Mouse (Mus musculus) fibroblast of lung, adult 2 months (primary cell): ENCODE measurements around the gene Gm28041.
"Not testable (repeated sequence)": the region's sequence is repeated elsewhere in the genome, so short reads cannot be mapped to it uniquely, and the experiment has no call there.

Source experiments
- DNase-seq: peaks from one replicate; pipeline ENCODE4 v3.0.0-alpha.2; 2011; ENCODE audit warnings: low read depth

Gm28041 gene

GRCm38 (mm10) chr13:67375050-67375911 lies at the start of gene Gm28041, which contains the start of gene Zfp456:
TSS of gene Gm28041 (minus strand) at chr13:67375733.
TSS of gene Zfp456 (minus strand) at chr13:67375810.
- DNase-seq = peak; percentile 46

- DNase-seq = not testable (repeated sequence)
These were observed 47.0 kb upstream of the Gm28041 start for GRCm38 (mm10) chr13:67422532-67422931.

DNA sequence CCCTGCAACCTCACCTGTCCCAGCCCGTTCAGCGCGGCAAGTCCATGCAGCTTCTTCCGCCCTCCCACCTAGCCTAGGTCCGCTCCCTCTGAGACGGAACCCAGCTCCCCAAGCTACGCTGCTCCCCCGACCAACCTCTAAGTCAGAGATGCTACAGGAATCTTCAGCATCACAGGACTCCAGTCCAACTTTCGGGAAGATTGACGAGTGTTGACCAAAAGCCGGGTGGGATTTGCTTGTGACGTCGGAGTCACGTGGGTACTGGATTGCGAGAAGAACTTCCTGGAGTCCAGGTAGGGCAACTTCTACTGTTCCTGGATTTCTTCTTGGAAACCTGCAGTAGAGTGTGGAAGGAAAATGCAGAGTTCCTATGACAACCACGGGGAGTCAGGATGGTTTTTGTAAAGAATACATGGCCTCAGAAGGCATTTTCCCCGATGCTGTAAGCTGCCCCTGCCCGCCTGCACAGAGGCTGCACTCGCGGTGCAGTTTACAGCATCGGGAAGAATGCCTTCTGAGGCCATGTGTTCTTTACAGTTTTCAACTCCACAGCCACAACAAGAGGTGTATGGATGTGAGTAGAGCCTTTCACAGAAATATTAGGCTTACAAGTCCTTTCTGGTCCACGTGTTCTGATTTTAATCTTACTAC lies 45.8 kb upstream of the Gm28041 start, which contains the start of gene Zfp459:
Zfp459 (minus strand) TSS at position 212 of the 651 bp plus-strand sequence.
- DNase-seq = no peak

- DNase-seq = no peak
These were observed 45.1 kb upstream of the Gm28041 start for GRCm38 (mm10) chr13:67420558-67421206.

- no peak for DNase-seq
These were observed 41.3 kb upstream of the Gm28041 start for GRCm38 (mm10) chr13:67416811-67417210.

- no peak for DNase-seq
These were observed 40.2 kb upstream of the Gm28041 start for GRCm38 (mm10) chr13:67415759-67416158.

DNA sequence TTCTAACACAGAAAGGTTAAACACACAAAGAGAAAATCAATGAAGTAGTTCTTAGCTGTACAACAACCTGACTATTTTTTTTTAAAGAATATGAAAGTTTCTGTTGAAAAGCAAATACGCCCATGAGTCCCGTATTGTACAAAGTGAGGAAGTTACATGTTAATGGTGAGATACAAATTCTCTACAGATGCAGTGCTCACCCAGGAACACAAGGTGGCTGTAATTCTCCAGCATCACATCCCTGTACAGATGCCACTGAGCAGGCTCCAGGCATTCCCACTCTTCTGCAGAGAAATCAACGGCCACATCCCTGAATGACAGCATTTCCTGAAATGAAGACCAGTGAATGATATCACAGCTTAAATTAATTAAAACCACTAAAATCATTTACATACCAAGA lies 38.1 kb upstream of the Gm28041 start:
- DNase-seq = not testable (repeated sequence)

DNA sequence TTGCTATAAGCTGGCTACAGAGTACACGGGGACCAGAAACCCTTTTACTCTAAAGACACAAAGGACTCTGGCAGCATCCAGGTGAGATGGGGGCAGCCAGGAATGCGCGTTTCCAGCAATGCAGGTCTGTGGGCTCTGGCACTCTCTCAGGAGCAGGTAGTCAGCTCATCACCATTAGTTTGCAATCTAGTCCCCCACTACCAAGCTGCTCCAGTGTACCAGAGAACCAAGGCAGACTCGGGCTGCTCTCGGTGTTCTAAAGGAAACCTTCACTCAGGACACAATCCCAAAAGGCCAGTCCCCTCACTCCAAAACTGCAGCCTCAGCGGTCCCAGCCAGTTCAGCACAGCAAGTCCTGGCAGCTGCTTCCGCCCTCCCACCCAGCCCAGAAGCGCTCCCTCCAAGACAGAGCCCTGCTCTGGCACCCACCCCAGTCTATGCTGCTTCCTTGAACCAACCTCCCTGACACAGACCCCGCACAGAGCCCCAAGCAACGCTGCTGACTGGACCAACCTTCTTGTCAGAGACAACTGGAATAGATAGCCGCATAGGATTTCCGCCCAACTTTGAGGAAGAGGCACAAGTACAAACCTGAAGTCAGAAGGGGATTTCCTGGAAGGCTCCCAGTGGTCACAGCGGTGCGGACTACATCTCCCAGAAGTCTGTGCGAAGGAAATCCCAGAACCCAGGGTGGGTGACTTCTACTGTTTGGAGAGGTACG lies 23.8 kb upstream of the Gm28041 start, which contains the start of gene Zfp429:
Zfp429 (minus strand) TSS at position 637 of the 721 bp plus-strand sequence.
- peak; percentile 34 for DNase-seq

GRCm38 (mm10) chr13:67376255-67376654 lies 722 bp upstream of the Gm28041 start:
- not testable (repeated sequence) for DNase-seq

DNA sequence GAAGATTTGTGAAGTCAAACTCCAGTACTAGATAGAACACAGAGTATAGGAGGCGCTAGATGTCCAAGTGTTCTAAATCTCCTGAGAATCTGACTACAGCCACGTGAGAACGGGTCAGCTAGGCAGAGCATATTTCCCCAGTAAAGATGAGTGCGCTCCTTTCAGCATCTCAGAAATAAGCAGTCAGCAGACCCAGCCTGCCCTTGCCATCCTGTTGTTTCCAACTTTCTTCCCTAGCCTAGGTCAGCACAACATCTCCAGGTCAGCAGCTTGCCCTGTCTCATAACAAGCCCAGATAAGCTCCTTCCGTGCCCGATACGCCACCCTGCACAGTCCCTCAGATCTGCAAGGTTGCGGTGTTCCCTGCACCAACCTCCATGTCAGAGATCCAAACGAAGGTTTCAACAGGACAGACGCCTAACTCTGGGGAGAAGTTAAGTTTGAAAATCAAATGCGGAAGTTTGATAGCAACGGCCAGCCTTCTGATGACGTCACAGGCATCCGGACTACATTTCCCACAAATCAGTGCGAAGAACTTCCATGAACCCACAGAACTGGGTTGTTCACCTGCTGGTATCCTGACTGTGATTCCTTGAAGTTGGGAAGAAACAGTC lies 15.3 kb downstream of the Gm28041 start, which contains the start of the genes Gm28044 and Zfp953:
Gm28044 (minus strand) TSS at position 406 of the 614 bp plus-strand sequence.
Zfp953 (minus strand) TSS at position 475 of the 614 bp plus-strand sequence.
- peak; percentile 79 for DNase-seq

- DNase-seq = no peak
These were observed 23.7 kb downstream of the Gm28041 start for GRCm38 (mm10) chr13:67351854-67352253.

GRCm38 (mm10) chr13:67343422-67343821 lies 32.1 kb downstream of the Gm28041 start:
- DNase-seq = no peak

DNA sequence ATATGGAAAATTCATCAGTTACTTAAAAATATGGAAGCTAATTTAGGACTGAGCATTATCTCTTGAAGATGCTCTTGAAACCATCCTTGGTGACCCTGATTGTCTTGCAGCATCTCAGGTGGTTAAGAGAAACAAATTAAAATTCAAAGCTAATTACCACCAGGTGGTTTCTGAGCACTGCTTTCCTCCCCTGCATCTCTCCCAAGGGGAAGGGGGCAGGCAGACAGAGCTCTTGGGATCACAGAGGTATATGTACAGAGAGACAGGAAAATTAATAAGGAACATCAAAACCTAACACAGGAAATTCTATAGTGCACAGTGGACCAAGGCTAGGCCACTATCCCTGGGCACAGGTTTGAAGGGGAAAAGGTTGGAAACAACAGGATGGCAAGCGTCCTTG lies 42.7 kb downstream of the Gm28041 start:
- DNase-seq = no peak

DNA sequence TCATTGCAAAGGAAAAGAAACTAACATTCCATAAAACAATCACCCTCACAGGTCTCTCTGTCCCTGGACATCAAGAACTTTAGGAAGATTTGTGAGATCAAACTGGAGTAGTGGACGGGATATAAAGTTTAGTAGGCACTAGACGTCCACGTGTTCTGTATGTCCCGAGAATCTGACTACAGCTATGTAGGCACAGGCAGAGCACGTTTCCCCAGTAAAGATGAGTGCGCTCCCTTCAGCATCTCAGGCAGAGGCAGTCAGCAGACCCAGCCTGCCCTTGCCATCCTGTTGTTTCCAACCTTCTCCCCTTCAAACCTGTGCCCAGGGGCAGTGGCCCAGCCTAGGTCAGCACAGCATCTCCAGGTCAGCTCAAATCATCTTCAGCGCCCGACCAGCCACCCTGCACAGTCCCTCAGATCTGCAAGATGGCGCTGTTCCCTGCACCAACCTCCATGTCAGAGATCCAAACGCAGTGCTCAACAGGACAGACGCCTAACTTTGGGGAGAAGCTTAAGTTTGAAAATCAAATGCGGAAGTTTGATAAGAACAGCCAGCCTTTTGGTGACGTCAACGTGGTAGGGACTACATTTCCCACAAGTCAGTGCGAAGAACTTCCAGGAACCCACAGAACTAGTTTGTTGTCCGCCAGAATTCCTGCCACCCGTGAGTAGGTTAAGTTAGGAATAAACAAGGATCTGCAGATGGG lies 43.4 kb downstream of the Gm28041 start, which contains the start of gene Zfp595:
Zfp595 (minus strand) TSS at position 552 of the 706 bp plus-strand sequence.
- peak; percentile 91 for DNase-seq

GRCm38 (mm10) chr13:67306718-67307117 lies 68.8 kb downstream of the Gm28041 start:
- DNase-seq = no peak

DNA sequence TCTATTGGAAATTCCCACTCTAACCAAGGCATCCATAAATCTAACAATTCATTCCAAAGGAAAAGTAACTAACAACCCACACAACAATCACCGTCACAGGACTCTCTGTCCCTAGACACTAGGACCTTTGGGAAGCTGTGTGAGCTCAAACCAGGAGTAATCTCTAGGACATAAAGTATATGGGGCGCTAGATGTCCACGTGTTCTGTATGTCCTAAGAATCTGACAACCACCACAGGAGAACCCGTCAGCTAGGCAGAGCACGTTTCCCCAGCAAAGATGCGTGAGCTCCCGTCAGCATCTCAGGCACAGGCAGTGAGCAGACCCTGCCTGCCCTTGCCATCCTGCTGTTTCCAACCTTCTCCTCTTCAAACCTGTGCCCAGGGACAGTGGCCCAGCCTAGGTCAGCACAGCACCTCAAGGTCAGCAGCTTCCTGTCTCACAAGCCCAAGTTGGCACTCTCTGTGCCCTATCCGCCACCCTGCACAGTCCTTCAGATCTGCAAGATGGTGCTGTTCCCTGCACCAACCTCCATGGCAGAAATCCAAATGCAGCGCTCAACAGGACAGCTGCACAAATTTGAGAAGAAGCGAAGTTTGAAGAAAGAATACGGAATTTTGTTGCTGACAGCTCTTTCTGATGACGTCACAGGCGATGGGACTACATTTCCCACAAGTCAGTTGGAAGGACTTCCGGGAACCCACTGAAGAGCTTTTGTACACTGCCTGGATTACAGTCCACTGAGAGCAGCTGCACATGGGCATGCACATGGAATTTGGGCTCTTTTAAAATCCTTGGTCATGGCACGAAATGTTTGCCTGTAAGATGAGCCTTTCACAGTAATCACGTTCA lies 69.5 kb downstream of the Gm28041 start, which contains the start of gene Zfp457:
Zfp457 (minus strand) TSS at position 664 of the 851 bp plus-strand sequence.
- peak; percentile 84 for DNase-seq
